Mouse (Mus musculus) erythroblast, embryonic 14.5 days (primary cell): ENCODE measurements at regions not wholly inside any gene's neighbourhood (a gene's known extent, or its start where the extent isn't known, plus 50 kb on each side); places are given as distances from the start of the nearest gene placed in this dataset.

ENCODE experiments used
- GATA1 ChIP-seq: IDR thresholded peaks from 2 replicates; pipeline ENCODE4 v1.6.1; 2012; ENCODE audit warnings: low read length, inconsistent platforms, mixed read lengths
- TAL1 ChIP-seq: IDR thresholded peaks from 3 replicates; pipeline ENCODE4 v1.6.1; 2012; ENCODE audit warnings: low read length, inconsistent platforms, mixed read lengths

GRCm38 (mm10) chr6:140281488-140282284 lies 142.2 kb upstream of the Plekha5 start:
- TF ChIP-seq TAL1 (no peak), GATA1 (no peak)
